Mouse (Mus musculus) kidney, adult 2 months (tissue): ENCODE data around the gene Alox8. TPM values are rescaled to one million over a fixed set of nuclear protein-coding genes. Genes with fewer than 3 reads are reported as not detected.

Source experiments
- DNase-seq: peaks from one replicate; pipeline ENCODE4 v3.0.0; 2021
- H3K27ac ChIP-seq: fragments of 200-500 bp; 2 replicates; pipeline ENCODE4 v1.5.1; 2012; ENCODE audit warnings: low read depth, low read length, control low read depth, inconsistent platforms; ENCODE audit not compliant: insufficient read depth
- H3K27me3 ChIP-seq: fragments of 200-500 bp; replicated peaks from 2 replicates; pipeline ENCODE4 v1.6.1; 2012; ENCODE audit warnings: mild to moderate bottlenecking, moderate library complexity, low read length, inconsistent platforms; ENCODE audit not compliant: control insufficient read depth, insufficient read depth
- H3K36me3 ChIP-seq: fragments of 200-500 bp; 2 replicates; pipeline ENCODE4 v1.6.1; 2012; ENCODE audit warnings: mild to moderate bottlenecking, moderate library complexity, low read length, inconsistent platforms; ENCODE audit not compliant: control insufficient read depth, insufficient read depth
- H3K4me1 ChIP-seq: fragments of 200-500 bp; 2 replicates; pipeline ENCODE4 v1.6.1; 2011; ENCODE audit warnings: low read length; ENCODE audit not compliant: control insufficient read depth, insufficient read depth
- H3K4me3 ChIP-seq: fragments of 200-500 bp; 2 replicates; pipeline ENCODE4 v1.5.1; 2011; ENCODE audit warnings: mild to moderate bottlenecking, low read depth, low read length, control low read depth; ENCODE audit not compliant: insufficient read depth
- CTCF ChIP-seq: fragments of 200-500 bp; conservative IDR thresholded peaks from 2 replicates; pipeline ENCODE4 v1.5.1; 2011; ENCODE audit warnings: low read depth, mild to moderate bottlenecking, control low read depth, low read length, moderate library complexity, mixed read lengths; ENCODE audit not compliant: insufficient read depth, insufficient read length
- POLR2A ChIP-seq: fragments of 200-500 bp; IDR thresholded peaks from one replicate; pipeline ENCODE4 v1.6.1; 2011; ENCODE audit warnings: low read depth, low read length, control low read depth
- WGBS: fragments of 180-500 bp; shearing (Covaris S2); methylation state at CpG from one replicate; pipeline ENCODE4 v1.1.7; 2018; 5-methylcytosine and 5-hydroxymethylcytosine counted together
- polyA plus RNA-seq: library from polyadenylated mRNA; depleted of rRNA; stranded (reverse); fragments of >200 nt; gene quantifications from 2 replicates; pipeline ENCODE4 v1.2.3, GENCODE M21; 2012

Alox8 gene
- polyA plus RNA-seq, 1 experiment, result 0.08 TPM

DNA sequence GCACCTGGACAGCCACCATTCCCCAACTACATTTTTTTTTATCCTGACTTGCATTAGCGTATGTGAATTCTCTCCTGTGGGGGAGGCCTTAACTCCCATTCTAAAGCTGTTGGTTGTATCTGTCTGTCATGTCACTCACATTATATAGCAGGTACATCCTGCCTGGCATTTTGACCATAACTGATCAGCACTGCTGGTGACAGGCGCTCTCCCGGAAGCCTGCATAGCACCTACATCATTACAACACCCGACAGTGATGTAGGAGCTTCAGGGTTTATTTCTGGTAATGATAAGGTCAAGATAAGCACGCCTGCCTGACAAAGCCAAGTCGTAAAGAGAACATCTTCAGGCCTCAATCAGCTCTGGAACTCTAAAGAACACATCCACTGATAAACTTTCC lies 2.6 kb upstream of the Alox8 start:
- 85% methylated on average over 6 of the region's 6 CpGs for WGBS
- TF ChIP-seq POLR2A (no peak), CTCF (no peak)

GRCm38 (mm10) chr11:69199251-69199650 lies 1.6 kb upstream of the Alox8 start:
- no peaks in the 10 kb centered on the region for H3K27me3 ChIP-seq
- no peak overlapping the region for H3K4me3 ChIP-seq
- TF ChIP-seq CTCF, result no peak
- TF ChIP-seq POLR2A, result no peak
- 92% methylated on average over 1 of the region's 1 CpGs for WGBS
- H3K4me1 ChIP-seq, result no peaks in the 10 kb centered on the region
- H3K36me3 ChIP-seq, result no peaks in the 10 kb centered on the region
- H3K27ac ChIP-seq, result no peak overlapping the region
- DNase-seq, result no peak

More for the DNA sequence above, 2.6 kb upstream of the Alox8 start:
- H3K4me1 ChIP-seq, result no peaks in the 10 kb centered on the region
- H3K27me3 ChIP-seq, result no peaks in the 10 kb centered on the region
- H3K4me3 ChIP-seq, result no peak overlapping the region
- no peak for DNase-seq
- H3K27ac ChIP-seq, result no peak overlapping the region
- H3K36me3 ChIP-seq, result no peaks in the 10 kb centered on the region

GRCm38 (mm10) chr11:69197194-69197593 lies 449 bp downstream of the Alox8 start:
- no peaks in the 10 kb centered on the region for H3K4me1 ChIP-seq
- peak overlapping the region; percentile 7; the same call in 1 of the 2 replicates for H3K4me3 ChIP-seq
- DNase-seq, result no peak
- WGBS, result 3% methylated on average over 14 of the region's 14 CpGs
- no peaks in the 10 kb centered on the region for H3K36me3 ChIP-seq
- TF ChIP-seq POLR2A (no peak), CTCF (no peak)
- no peak overlapping the region for H3K27ac ChIP-seq
- no peaks in the 10 kb centered on the region for H3K27me3 ChIP-seq

GRCm38 (mm10) chr11:69196766-69197165 lies 877 bp downstream of the Alox8 start:
- DNase-seq, result no peak
- Histone ChIP-seq H3K4me1 (no peaks in the 10 kb centered on the region), H3K36me3 (no peaks in the 10 kb centered on the region), H3K27ac (no peak overlapping the region), H3K4me3 (no peak overlapping the region), H3K27me3 (no peaks in the 10 kb centered on the region)
- TF ChIP-seq POLR2A (no peak), CTCF (no peak; the same call in 1 of the 2 replicates)
- 11% methylated on average over 5 of the region's 5 CpGs for WGBS

- WGBS, result 2% methylated on average over 1 of the region's 1 CpGs
- peak; percentile 71 for TF ChIP-seq CTCF
- no peak for TF ChIP-seq POLR2A
- Histone ChIP-seq H3K27me3 (no peaks in the 10 kb centered on the region), H3K4me3 (no peak overlapping the region), H3K27ac (no peak overlapping the region), H3K4me1 (no peaks in the 10 kb centered on the region), H3K36me3 (no peaks in the 10 kb centered on the region)
- peak; percentile 30 for DNase-seq
These were observed 4.8 kb downstream of the Alox8 start for GRCm38 (mm10) chr11:69192840-69193239.

DNA sequence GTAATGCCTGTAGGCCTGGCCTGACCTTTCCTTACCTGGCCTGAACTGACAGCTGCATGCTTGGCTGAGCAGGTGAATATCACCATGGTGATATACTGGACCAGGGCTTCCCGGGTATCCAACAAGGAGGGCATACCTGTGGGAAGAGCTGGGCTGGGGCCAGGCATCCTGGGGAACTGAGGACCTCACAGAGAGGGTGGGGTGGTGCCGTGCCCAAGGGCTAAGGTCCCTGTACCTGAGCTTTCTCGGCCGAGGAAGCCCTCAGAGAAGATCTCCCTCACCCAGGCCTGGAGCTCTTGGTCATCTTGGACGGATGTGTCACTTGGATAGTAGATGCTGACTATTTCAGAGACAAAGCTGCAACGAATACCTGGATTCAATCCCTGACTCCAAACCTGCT lies 11.7 kb downstream of the Alox8 start:
- TF ChIP-seq CTCF (no peak), POLR2A (no peak)
- 82% methylated on average over 6 of the region's 6 CpGs for WGBS
- no peak overlapping the region for H3K4me3 ChIP-seq
- H3K27me3 ChIP-seq, result no peaks in the 10 kb centered on the region
- DNase-seq, result no peak
- H3K36me3 ChIP-seq, result no peaks in the 10 kb centered on the region
- H3K4me1 ChIP-seq, result no peaks in the 10 kb centered on the region
- H3K27ac ChIP-seq, result no peak overlapping the region

DNA sequence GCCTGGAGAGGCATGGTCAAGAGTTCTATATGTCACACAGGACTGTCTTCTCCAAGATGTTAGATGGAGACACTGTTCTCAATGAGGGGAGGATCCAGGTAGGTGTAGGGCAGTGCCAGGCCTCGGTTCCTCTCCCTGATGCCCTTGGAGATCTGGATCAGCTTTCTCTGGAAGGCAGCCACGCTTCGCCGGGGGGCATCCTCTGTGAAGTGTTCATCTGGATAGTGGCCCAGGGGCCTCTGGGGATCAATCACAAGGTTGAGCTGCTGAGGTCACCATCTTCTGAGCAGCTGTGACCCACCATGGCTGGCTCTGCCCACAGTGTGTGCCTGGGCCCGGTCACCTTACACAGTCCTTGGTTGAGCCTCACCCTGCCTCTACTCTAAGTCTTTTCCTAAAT lies 12.6 kb downstream of the Alox8 start:
- 73% methylated on average over 5 of the region's 5 CpGs for WGBS
- H3K36me3 ChIP-seq, result no peaks in the 10 kb centered on the region

GRCm38 (mm10) chr11:69180120-69180519 lies 17.5 kb downstream of the Alox8 start:
- DNase-seq, result no peak
- Histone ChIP-seq H3K27me3 (no peaks in the 10 kb centered on the region), H3K36me3 (no peaks in the 10 kb centered on the region), H3K4me1 (no peaks in the 10 kb centered on the region), H3K27ac (no peak overlapping the region), H3K4me3 (no peak overlapping the region)
- TF ChIP-seq CTCF (no peak), POLR2A (no peak)
- WGBS, result 90% methylated on average over 4 of the region's 4 CpGs

More for the DNA sequence above, 12.6 kb downstream of the Alox8 start:
- Histone ChIP-seq H3K4me3 (no peak overlapping the region), H3K27me3 (no peaks in the 10 kb centered on the region), H3K4me1 (no peaks in the 10 kb centered on the region), H3K27ac (no peak overlapping the region)
- TF ChIP-seq CTCF (no peak), POLR2A (no peak)
- DNase-seq, result no peak
